Mouse (Mus musculus) small intestine, adult 2 months (tissue): ENCODE results near the gene Zfp11. TPM values are rescaled to one million over a fixed set of nuclear protein-coding genes. Genes with fewer than 3 reads are reported as not detected.
"Not testable (repeated sequence)": the region's sequence is repeated elsewhere in the genome, so short reads cannot be mapped to it uniquely, and the experiment has no call there.

Source experiments
- H3K27ac ChIP-seq: fragments of 200-500 bp; 2 replicates; pipeline ENCODE4 v1.5.1; 2012; ENCODE audit warnings: low read depth, low read length, control low read depth, inconsistent platforms; ENCODE audit not compliant: insufficient read depth
- H3K27me3 ChIP-seq: fragments of 200-500 bp; 2 replicates; pipeline ENCODE4 v1.6.1; 2012; ENCODE audit warnings: mild to moderate bottlenecking, moderate library complexity, low read length, inconsistent platforms; ENCODE audit not compliant: control insufficient read depth, insufficient read depth
- H3K36me3 ChIP-seq: fragments of 200-500 bp; 2 replicates; pipeline ENCODE4 v1.6.1; 2012; ENCODE audit warnings: mild to moderate bottlenecking, low read length, control low read depth, inconsistent platforms; ENCODE audit not compliant: control insufficient read depth, insufficient read depth
- H3K4me1 ChIP-seq: fragments of 200-500 bp; 2 replicates; pipeline ENCODE4 v1.6.1; 2012; ENCODE audit warnings: low read length, inconsistent platforms, mixed read lengths; ENCODE audit not compliant: control insufficient read depth, insufficient read depth, insufficient read length
- H3K4me3 ChIP-seq: fragments of 200-500 bp; 2 replicates; pipeline ENCODE4 v1.5.1; 2012; ENCODE audit warnings: low read depth, mild to moderate bottlenecking, control low read depth, inconsistent platforms, low read length, moderate library complexity
- CTCF ChIP-seq: fragments of 200-500 bp; IDR thresholded peaks from 2 replicates; pipeline ENCODE4 v1.5.1; 2012; ENCODE audit warnings: low read depth, mild to moderate bottlenecking, control low read depth, inconsistent platforms, low read length, moderate library complexity, mixed read lengths; ENCODE audit not compliant: insufficient replicate concordance, insufficient read length; ENCODE audit errors: extremely low read depth
- POLR2A ChIP-seq: fragments of 200-500 bp; IDR thresholded peaks from 2 replicates; pipeline ENCODE4 v1.6.1; 2012; ENCODE audit warnings: low read depth, mild to moderate bottlenecking, control low read depth, inconsistent platforms, low read length, moderate library complexity
- WGBS: fragments of 180-500 bp; shearing (Covaris S2); methylation state at CpG from one replicate; pipeline ENCODE4 v1.1.7; 2018; 5-methylcytosine and 5-hydroxymethylcytosine counted together
- polyA plus RNA-seq: library from polyadenylated mRNA; depleted of rRNA; stranded (reverse); fragments of >200 nt; gene quantifications from 2 replicates; pipeline ENCODE4 v1.2.3, GENCODE M21; 2012

The Zfp11 gene
- polyA plus RNA-seq, 1 experiment: 0.39 TPM

DNA sequence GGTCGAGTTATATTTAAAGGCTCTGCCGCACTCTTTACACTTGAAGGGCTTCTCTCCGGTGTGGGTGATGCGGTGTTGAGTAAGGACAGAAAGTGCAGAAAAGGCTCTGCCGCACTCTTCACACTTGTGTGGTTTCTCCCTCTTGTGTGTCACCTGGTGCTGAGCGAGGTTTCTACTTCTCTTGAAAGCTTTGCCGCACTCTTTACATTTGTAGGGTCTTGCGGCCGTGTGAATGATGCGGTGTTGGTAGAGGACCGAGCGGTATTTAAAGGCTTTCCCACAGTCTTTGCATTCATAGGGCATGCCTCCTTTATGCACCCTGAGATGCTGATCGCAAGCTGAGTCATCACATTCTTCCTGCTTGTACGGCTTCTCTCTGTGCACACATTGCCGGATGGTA lies 12.0 kb downstream of the Zfp11 start:
- WGBS: 93% methylated on average over 15 of the region's 15 CpGs
- H3K36me3 ChIP-seq: peaks cover 15% of the 10 kb centered on the region
- H3K27me3 ChIP-seq: no peaks in the 10 kb centered on the region
- H3K4me3 ChIP-seq: no peak overlapping the region
- H3K4me1 ChIP-seq: no peaks in the 10 kb centered on the region
- no peak overlapping the region for H3K27ac ChIP-seq
- no peak for TF ChIP-seq CTCF
- TF ChIP-seq POLR2A: no peak

DNA sequence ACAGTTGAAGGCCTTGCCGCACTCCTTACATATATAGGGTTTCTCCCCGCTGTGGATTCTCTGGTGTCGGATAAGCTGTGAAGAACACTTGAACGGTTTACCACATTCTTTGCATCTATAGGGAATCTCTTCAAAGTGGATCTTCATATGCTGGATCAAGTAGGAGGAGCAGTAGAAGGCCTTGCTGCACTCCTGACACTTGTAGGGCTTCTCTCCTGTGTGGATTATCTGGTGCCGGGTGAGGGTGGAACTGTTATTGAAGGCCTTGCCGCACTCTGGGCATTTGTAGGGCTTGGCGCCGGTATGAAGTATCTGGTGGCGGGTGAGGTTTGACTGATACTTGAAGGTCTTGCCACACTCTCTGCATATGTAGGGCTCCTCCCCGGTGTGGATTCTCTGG lies 12.9 kb downstream of the Zfp11 start:
- H3K27me3 ChIP-seq: no peaks in the 10 kb centered on the region
- TF ChIP-seq POLR2A (no peak), CTCF (no peak)
- WGBS: 95% methylated on average over 10 of the region's 10 CpGs
- peaks cover 15% of the 10 kb centered on the region for H3K36me3 ChIP-seq
- no peaks in the 10 kb centered on the region for H3K4me1 ChIP-seq
- H3K4me3 ChIP-seq: no peak overlapping the region
- H3K27ac ChIP-seq: no peak overlapping the region

GRCm38 (mm10) chr5:129650858-129651257 lies 19.0 kb downstream of the Zfp11 start:
- Histone ChIP-seq H3K27ac (no peak overlapping the region), H3K27me3 (no peaks in the 10 kb centered on the region), H3K36me3 (no peaks in the 10 kb centered on the region), H3K4me3 (no peak overlapping the region), H3K4me1 (no peaks in the 10 kb centered on the region)
- 94% methylated on average over 5 of the region's 5 CpGs for WGBS
- TF ChIP-seq CTCF (no peak), POLR2A (no peak)

- not testable (repeated sequence) for H3K4me3 ChIP-seq, H3K36me3 ChIP-seq, H3K4me1 ChIP-seq, H3K27me3 ChIP-seq, H3K27ac ChIP-seq
- WGBS: 84% methylated on average over 2 of the region's 2 CpGs
These were observed 37.3 kb downstream of the Zfp11 start for GRCm38 (mm10) chr5:129632270-129633250.

DNA sequence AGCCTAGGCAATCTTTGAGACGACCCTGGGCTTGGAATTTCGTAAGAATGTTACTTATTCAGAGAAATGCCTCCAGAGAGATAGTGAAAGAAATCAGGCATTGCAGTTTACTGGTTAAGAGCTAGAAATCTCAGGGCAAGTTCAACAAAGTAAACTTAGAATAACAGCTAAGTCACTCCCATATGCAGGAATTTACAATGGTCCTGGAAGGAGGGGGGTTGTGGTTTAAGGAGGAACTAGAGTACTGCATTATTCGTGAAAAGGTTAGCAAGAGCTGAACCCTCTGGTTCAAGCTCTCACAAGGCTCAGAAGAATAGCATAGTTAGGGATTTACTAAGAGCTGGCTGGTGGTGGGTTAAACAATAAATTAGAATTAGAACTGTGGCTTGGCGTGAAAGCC lies 43.3 kb downstream of the Zfp11 start:
- not testable (repeated sequence) for H3K4me1 ChIP-seq, H3K4me3 ChIP-seq, H3K27me3 ChIP-seq, H3K27ac ChIP-seq, H3K36me3 ChIP-seq
- 60% methylated on average over 4 of the region's 4 CpGs for WGBS

- Histone ChIP-seq H3K36me3 (no peaks in the 10 kb centered on the region), H3K27ac (no peak overlapping the region), H3K4me3 (no peak overlapping the region), H3K27me3 (no peaks in the 10 kb centered on the region), H3K4me1 (no peaks in the 10 kb centered on the region)
- TF ChIP-seq CTCF (no peak), POLR2A (no peak)
- WGBS: 65% methylated on average over 6 of the region's 6 CpGs
These were observed 43.8 kb downstream of the Zfp11 start for GRCm38 (mm10) chr5:129626099-129626498.

- WGBS: 28% methylated on average over 5 of the region's 5 CpGs
- Histone ChIP-seq H3K27ac (no peak overlapping the region), H3K36me3 (no peaks in the 10 kb centered on the region), H3K4me3 (no peak overlapping the region), H3K4me1 (no peaks in the 10 kb centered on the region), H3K27me3 (no peaks in the 10 kb centered on the region)
- TF ChIP-seq CTCF: no peak
- no peak for TF ChIP-seq POLR2A
These were observed 48.5 kb downstream of the Zfp11 start for GRCm38 (mm10) chr5:129621361-129621760.

DNA sequence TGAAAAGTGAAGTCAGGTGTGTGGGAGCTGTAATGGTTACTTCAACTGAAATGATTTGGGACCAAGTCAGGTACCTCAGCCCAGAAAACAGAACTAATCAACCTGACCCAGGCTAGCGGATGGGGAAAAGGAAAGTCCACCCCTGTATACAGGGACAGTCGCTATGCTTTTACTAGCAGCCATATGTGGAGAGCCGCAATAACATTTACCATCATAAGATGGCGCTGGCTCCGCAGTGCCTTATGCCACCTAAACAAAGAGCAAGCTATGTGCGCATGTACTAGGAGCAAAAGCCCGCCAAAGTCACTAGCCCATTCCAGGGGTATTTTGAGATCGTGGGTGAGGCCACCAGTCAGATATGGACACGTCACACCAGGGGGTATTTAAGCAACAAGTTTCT lies 49.3 kb downstream of the Zfp11 start:
- not testable (repeated sequence) for H3K4me1 ChIP-seq, H3K27me3 ChIP-seq, H3K4me3 ChIP-seq, H3K27ac ChIP-seq, H3K36me3 ChIP-seq
- 48% methylated on average over 9 of the region's 9 CpGs for whole genome bisulfite sequencing
